Mouse (Mus musculus): ENCODE measurements at regions not wholly inside any gene's neighbourhood (a gene's known extent, or its start where the extent isn't known, plus 50 kb on each side); places are given as distances from the start of the nearest gene placed in this dataset.
"Not testable (repeated sequence)": the region's sequence is repeated elsewhere in the genome, so short reads cannot be mapped to it uniquely, and the experiment has no call there.

GRCm38 (mm10) chr15:42069072-42069471 lies 1934.9 kb downstream of the 9330182O14Rik start:
- DNase-seq (ENCODE audit: low spot score in 2 of 2) = no peak

GRCm38 (mm10) chr15:42073486-42073885 lies 1939.3 kb downstream of the 9330182O14Rik start:
- no peak for DNase-seq (ENCODE audit: low spot score in 2 of 2)

GRCm38 (mm10) chr15:42082436-42082835 lies 1948.3 kb downstream of the 9330182O14Rik start:
- no peak for DNase-seq (ENCODE audit: low spot score in 2 of 2)

GRCm38 (mm10) chr15:42100730-42101129 lies 1966.6 kb downstream of the 9330182O14Rik start:
- DNase-seq (ENCODE audit: low spot score in 2 of 2) = peak in 1 of 2 experiments; percentile 11

- no peak for DNase-seq (ENCODE audit: low spot score in 2 of 2)
Observed at GRCm38 (mm10) chr15:42104816-42105215, 1970.7 kb downstream of the 9330182O14Rik start.

- DNase-seq (ENCODE audit: low spot score in 2 of 2) = no peak
Observed at GRCm38 (mm10) chr15:42107106-42107505, 1972.9 kb downstream of the 9330182O14Rik start.

- DNase-seq (ENCODE audit: low spot score in 2 of 2) = no peak
Observed at GRCm38 (mm10) chr15:42111811-42112210, 1977.6 kb downstream of the 9330182O14Rik start.

GRCm38 (mm10) chr15:42127471-42127870 lies 1993.3 kb downstream of the 9330182O14Rik start:
- no peak for DNase-seq (ENCODE audit: low spot score in 2 of 2)

GRCm38 (mm10) chr15:42128976-42129375 lies 1994.8 kb downstream of the 9330182O14Rik start:
- DNase-seq (ENCODE audit: low spot score in 2 of 2) = no peak

GRCm38 (mm10) chr15:42166546-42166945 lies 2032.4 kb downstream of the 9330182O14Rik start:
- DNase-seq (ENCODE audit: low spot score in 2 of 2) = no peak

GRCm38 (mm10) chr15:42177766-42178165 lies 2043.6 kb downstream of the 9330182O14Rik start:
- not testable (repeated sequence) for DNase-seq (ENCODE audit: low spot score in 2 of 2)

- DNase-seq (ENCODE audit: low spot score in 2 of 2) = no peak
Observed at GRCm38 (mm10) chr15:42207187-42207846, 2073.2 kb downstream of the 9330182O14Rik start.

- DNase-seq (ENCODE audit: low spot score in 2 of 2) = no peak
Observed at GRCm38 (mm10) chr15:42219496-42219895, 2085.3 kb downstream of the 9330182O14Rik start.

GRCm38 (mm10) chr15:42220005-42220404 lies 2085.8 kb downstream of the 9330182O14Rik start:
- no peak for DNase-seq (ENCODE audit: low spot score in 2 of 2)

GRCm38 (mm10) chr15:42225006-42225405 lies 2090.8 kb downstream of the 9330182O14Rik start:
- no peak for DNase-seq (ENCODE audit: low spot score in 2 of 2)

GRCm38 (mm10) chr15:42231692-42232091 lies 2097.5 kb downstream of the 9330182O14Rik start:
- DNase-seq (ENCODE audit: low spot score in 2 of 2) = no peak

- DNase-seq (ENCODE audit: low spot score in 2 of 2) = no peak
Observed at GRCm38 (mm10) chr15:42246812-42247211, 2112.6 kb downstream of the 9330182O14Rik start.

GRCm38 (mm10) chr15:42252730-42253330 lies 2118.7 kb downstream of the 9330182O14Rik start:
- no peak for DNase-seq (ENCODE audit: low spot score in 2 of 2)

- DNase-seq (ENCODE audit: low spot score in 2 of 2) = no peak
Observed at GRCm38 (mm10) chr15:42256343-42256742, 2122.2 kb downstream of the 9330182O14Rik start.

- no peak for DNase-seq (ENCODE audit: low spot score in 2 of 2)
Observed at GRCm38 (mm10) chr15:42275117-42275516, 2141.0 kb downstream of the 9330182O14Rik start.

GRCm38 (mm10) chr15:42277247-42277646 lies 2143.1 kb downstream of the 9330182O14Rik start:
- no peak for DNase-seq (ENCODE audit: low spot score in 2 of 2)

GRCm38 (mm10) chr15:42280810-42281209 lies 2146.6 kb downstream of the 9330182O14Rik start:
- no peak for DNase-seq (ENCODE audit: low spot score in 2 of 2)

GRCm38 (mm10) chr15:42296406-42296805 lies 2162.2 kb downstream of the 9330182O14Rik start:
- DNase-seq (ENCODE audit: low spot score in 2 of 2) = no peak
